Mouse (Mus musculus) embryonic fibroblast, embryonic 13.5 days (primary cell): ENCODE data around the gene Ggta1.

Experiments
- CTCF ChIP-seq: IDR thresholded peaks from 2 replicates; pipeline ENCODE4 v1.5.1; 2011; ENCODE audit warnings: mild to moderate bottlenecking, control low read depth, low read length, moderate library complexity, borderline replicate concordance; ENCODE audit not compliant: insufficient read depth
- POLR2A ChIP-seq: IDR thresholded peaks from 2 replicates; pipeline ENCODE4 v1.6.1; 2011; ENCODE audit warnings: low read depth, mild to moderate bottlenecking, control low read depth, low read length, moderate library complexity

GRCm38 (mm10) chr2:35422384-35422783 is 40.6 kb downstream of the Ggta1 start:
- no peak for TF ChIP-seq CTCF
- TF ChIP-seq POLR2A: no peak
